Comparison of ENCODE assay signal across 24 mouse cellular contexts in genomic region chr17:49650366-49650765, GRCm38 (mm10). TPM values are rescaled to one million over a fixed set of nuclear protein-coding genes. Genes with fewer than 3 reads are reported as not detected.
A peak's percentile ranks its signal among the peaks of the same experiment; 100 is the strongest.
DNase-seq lines count a peak whose midpoint lies in the region; ATAC-seq and TF ChIP-seq lines count a peak whose summit lies in the region.
"Had no signal": no experiment of that assay in that cellular context is flagged by ENCODE, and none has a peak within 500 bp of the region (broad histone marks: within the 10 kb centered on the region; RNA-seq: fewer than 3 reads in every experiment).

No protein-coding gene starts in this region.

- H3K27me3 ChIP-seq in kidney, adult 2 months (replicated peaks; ENCODE audit: control insufficient read depth, insufficient read depth, low read length): no peaks in the 10 kb centered on the region
- H3K27me3 ChIP-seq in kidney, embryonic 16.5 days (ENCODE audit: insufficient read depth, low read length): no peaks in the 10 kb centered on the region
- no peaks in the 10 kb centered on the region for H3K27me3 ChIP-seq in lung, embryonic 14.5 days (ENCODE audit: insufficient read depth, low read length)
- H3K27me3 ChIP-seq in ES-Bruce4 (ENCODE audit: control insufficient read depth, insufficient read depth, low read length, poor library complexity, severe bottlenecking): no peaks in the 10 kb centered on the region; the same call in 1 of the 2 replicates
- H3K27me3 ChIP-seq: embryonic facial prominence, embryonic 12.5 days; heart, embryonic 15.5 days; limb, embryonic 13.5 days; liver, embryonic 15.5 days; midbrain, embryonic 12.5 days had no signal

- H3K27ac ChIP-seq in kidney, adult 2 months (ENCODE audit: insufficient read depth, low read depth, low read length): no peak overlapping the region
- H3K27ac ChIP-seq in kidney, embryonic 16.5 days (ENCODE audit: low read length): no peak overlapping the region
- no peak overlapping the region for H3K27ac ChIP-seq in lung, embryonic 14.5 days (ENCODE audit: low read depth)
- H3K27ac ChIP-seq in ES-Bruce4 (ENCODE audit: insufficient read depth, low read length): no peak overlapping the region
- H3K27ac ChIP-seq: embryonic facial prominence, embryonic 12.5 days; heart, embryonic 15.5 days; hindbrain, embryonic 14.5 days; limb, embryonic 13.5 days; liver, embryonic 15.5 days; midbrain, embryonic 12.5 days had no signal

- no peak overlapping the region for H3K4me3 ChIP-seq in kidney, adult 2 months (ENCODE audit: insufficient read depth, low read depth, low read length)
- no peak overlapping the region for H3K4me3 ChIP-seq in kidney, embryonic 16.5 days (ENCODE audit: low read length)
- H3K4me3 ChIP-seq in lung, embryonic 14.5 days (ENCODE audit: low read depth, low read length): no peak overlapping the region
- H3K4me3 ChIP-seq in ES-Bruce4 (ENCODE audit: low read depth, low read length): no peak overlapping the region
- H3K4me3 ChIP-seq: embryonic facial prominence, embryonic 12.5 days; heart, embryonic 15.5 days; limb, embryonic 13.5 days; liver, embryonic 15.5 days; midbrain, embryonic 12.5 days had no signal

- no peak for TF ChIP-seq EP300 in ES-Bruce4 (IDR thresholded peaks at IDR 0.05; ENCODE audit: insufficient read depth, low read depth, low read length)

- TF ChIP-seq CTCF in kidney, adult 2 months (conservative IDR thresholded peaks at IDR 0.05; ENCODE audit: insufficient read depth, insufficient read length, low read depth, low read length): peak; percentile 27; the same call in 1 of the 2 replicates
- peak; percentile 49 for TF ChIP-seq CTCF in lung, embryonic 14.5 days (IDR thresholded peaks at IDR 0.05; ENCODE audit: low read depth)
- TF ChIP-seq CTCF in ES-Bruce4 (IDR thresholded peaks at IDR 0.05; ENCODE audit: low read depth, low read length): peak; percentile 39

- 86% methylated on average over 4 of the region's 4 CpGs for WGBS in kidney, adult 2 months
- WGBS in kidney, embryonic 16.5 days: 87% methylated on average over 4 of the region's 4 CpGs
- WGBS in lung, embryonic 14.5 days: 85% methylated on average over 4 of the region's 4 CpGs

- H3K9ac ChIP-seq in kidney, embryonic 16.5 days (replicated peaks; ENCODE audit: low read length): no peak overlapping the region
- no peak overlapping the region for H3K9ac ChIP-seq in lung, embryonic 14.5 days
- H3K9ac ChIP-seq in ES-Bruce4 (ENCODE audit: low read depth, poor library complexity, severe bottlenecking): no peak overlapping the region
- H3K9ac ChIP-seq: embryonic facial prominence, embryonic 12.5 days; heart, embryonic 15.5 days; hindbrain, embryonic 14.5 days; limb, embryonic 13.5 days; liver, embryonic 15.5 days; midbrain, embryonic 12.5 days had no signal

- H3K4me1 ChIP-seq in kidney, adult 2 months (ENCODE audit: control insufficient read depth, insufficient read depth, low read length): no peaks in the 10 kb centered on the region
- H3K4me1 ChIP-seq in kidney, embryonic 16.5 days (ENCODE audit: insufficient read depth, low read length): no peaks in the 10 kb centered on the region
- H3K4me1 ChIP-seq in lung, embryonic 14.5 days (ENCODE audit: insufficient read depth): 0 out of 2 replicates have a peak, but pooled peaks cover 4% of the 10 kb centered on the region
- no peaks in the 10 kb centered on the region for H3K4me1 ChIP-seq in ES-Bruce4 (ENCODE audit: control insufficient read depth, insufficient read depth, low read length)
- H3K4me1 ChIP-seq: embryonic facial prominence, embryonic 12.5 days; heart, embryonic 15.5 days; limb, embryonic 13.5 days; liver, embryonic 15.5 days had no signal

- DNase-seq in kidney, adult 2 months: no peak
- no peak for DNase-seq in lung, embryonic 14.5 days
- no peak for DNase-seq in lung, postnatal 14 days
- peak; percentile 20 for DNase-seq in R1 (ENCODE audit: low read depth, low spot score)
- no peak for DNase-seq in adrenal gland, adult 2 months
- DNase-seq in frontal cortex, adult 2 months (ENCODE audit: extremely low spot score in 1 of 2, low spot score in 1 of 2): no peak
- DNase-seq: adrenal gland, adult 8-10 months; cerebellum, adult 18-20 months; gastrocnemius, postnatal 36 days; heart, postnatal 36 days; kidney, adult 9 months; layer of hippocampus, postnatal 36 days; right cerebral cortex, postnatal 14 days; thymus, postnatal 14 days had no signal

- no peak for ATAC-seq in kidney, embryonic 16.5 days (ENCODE audit: low FRiP score, low TSS enrichment)
- ATAC-seq in lung, embryonic 14.5 days (ENCODE audit: insufficient read depth): no peak
- ATAC-seq: inflammation-experienced regulatory T-cells, adult 6 months had no signal

- H3K36me3 ChIP-seq in kidney, adult 2 months (ENCODE audit: control insufficient read depth, insufficient read depth, low read length): no peaks in the 10 kb centered on the region
- H3K36me3 ChIP-seq in kidney, embryonic 16.5 days (ENCODE audit: insufficient read depth, low read length): no peaks in the 10 kb centered on the region
- H3K36me3 ChIP-seq in lung, embryonic 14.5 days (ENCODE audit: insufficient read depth): no peaks in the 10 kb centered on the region
- no peaks in the 10 kb centered on the region for H3K36me3 ChIP-seq in ES-Bruce4 (ENCODE audit: control insufficient read depth, insufficient read depth, low read length, poor library complexity, severe bottlenecking)
- H3K36me3 ChIP-seq: embryonic facial prominence, embryonic 12.5 days; heart, embryonic 15.5 days; limb, embryonic 13.5 days; liver, embryonic 15.5 days; midbrain, embryonic 12.5 days had no signal

- H3K4me2 ChIP-seq in kidney, embryonic 16.5 days (replicated peaks; ENCODE audit: low read depth, low read length): no peak overlapping the region
- H3K4me2 ChIP-seq in lung, embryonic 14.5 days: no peak overlapping the region
- H3K4me2 ChIP-seq: embryonic facial prominence, embryonic 12.5 days; heart, embryonic 15.5 days; hindbrain, embryonic 14.5 days; limb, embryonic 13.5 days; liver, embryonic 15.5 days; midbrain, embryonic 12.5 days had no signal

- TF ChIP-seq POLR2A in kidney, adult 2 months (IDR thresholded peaks at IDR 0.05; ENCODE audit: low read depth, low read length): no peak
- TF ChIP-seq POLR2A in ES-Bruce4 (IDR thresholded peaks at IDR 0.05; ENCODE audit: insufficient read depth, low read length): no peak

- H3K9me3 ChIP-seq in kidney, embryonic 16.5 days (ENCODE audit: low read length): peaks cover 6% of the 10 kb centered on the region; the same call in 1 of the 2 replicates
- H3K9me3 ChIP-seq in lung, embryonic 14.5 days (ENCODE audit: low read depth, low read length): no peaks in the 10 kb centered on the region
- H3K9me3 ChIP-seq in ES-Bruce4 (replicated peaks; ENCODE audit: control insufficient read depth, insufficient read depth, low read length, poor library complexity, severe bottlenecking): no peaks in the 10 kb centered on the region
- H3K9me3 ChIP-seq: embryonic facial prominence, embryonic 12.5 days; heart, embryonic 15.5 days; liver, embryonic 15.5 days had no signal

RNA-seq across cellular contexts. Expression of gene Kif6, which starts 35.4 kb away (rescaled TPM):
- polyA plus RNA-seq in kidney, adult 2 months (2012; rRNA removed): 0.22 and 0.34 TPM in 2 replicates
- polyA plus RNA-seq in kidney, embryonic 16.5 days (2015; fragmentation: Nextera tagmentation; extraction: Ambion mirVana): 1.6 and 2.2 TPM in 2 replicates
- 4.1 and 4.8 TPM in 2 replicates for polyA plus RNA-seq in lung, embryonic 14.5 days (2014; fragmentation: Nextera tagmentation; extraction: Ambion mirVana)
- 1.2 and 2.3 TPM in 2 replicates for polyA plus RNA-seq in ES-Bruce4 (2011; ENCODE audit: insufficient read depth, insufficient read length, low read depth, missing spikeins)
- under 1 TPM; 0.35 to 0.55 TPM for total RNA-seq in adrenal gland, adult 2 months (2021)
- polyA plus RNA-seq in adrenal gland, adult 2 months (2012; rRNA removed): 0.08 TPM in 2 replicates
- polyA plus RNA-seq in frontal cortex, adult 2 months (2012; rRNA removed): 1.3 and 1.6 TPM in 2 replicates
- total RNA-seq: gastrocnemius, postnatal 36 days; megakaryocyte, adult 5-6 weeks had no signal
- polyA plus RNA-seq: inflammation-experienced regulatory T-cells, adult 6 months had no signal
